Mouse (Mus musculus) mouse trophoblast stem cell (cell line): Measurements from ENCODE around the gene Atxn1.

Experiments used
- in situ Hi-C, 2 experiments: fragments of 300-500 bp; cut with MseI, MboI; formaldehyde crosslinking; loops; 2 replicates in 1 of 2; 3 replicates in 1 of 2; pipeline ENCODE4 v1.15.1; 2025

The Atxn1 gene

GRCm38 (mm10) chr13:45582294-45582693 lies 382.5 kb downstream of the Atxn1 start:
- in situ Hi-C loops, result no loop called here

GRCm38 (mm10) chr13:45579751-45580150 lies 385.1 kb downstream of the Atxn1 start:
- in situ Hi-C loops, result no loop called here

DNA sequence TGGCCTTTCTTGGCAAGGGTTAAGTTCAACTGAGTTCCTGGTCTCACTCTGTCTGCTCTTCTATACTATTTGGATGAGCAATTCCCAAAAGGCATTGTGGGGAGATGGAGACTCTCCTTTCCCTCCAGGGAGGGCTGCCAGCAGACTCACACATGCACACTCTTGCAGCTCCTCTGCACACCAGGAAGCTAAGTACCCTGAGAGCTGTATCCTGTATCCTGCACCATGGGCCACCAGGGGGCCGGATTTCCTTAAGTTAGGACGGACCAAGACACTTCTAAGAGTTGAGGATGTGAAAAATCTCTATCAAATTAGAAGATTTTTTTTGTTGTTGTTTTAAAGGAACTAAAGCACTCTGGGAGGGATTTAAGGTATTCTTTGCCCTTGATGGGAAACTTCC lies 387.0 kb downstream of the Atxn1 start:
- in situ Hi-C loops, result no loop called here

- in situ Hi-C loops, result no loop called here
Measured at GRCm38 (mm10) chr13:45577366-45577765, 387.4 kb downstream of the Atxn1 start.

DNA sequence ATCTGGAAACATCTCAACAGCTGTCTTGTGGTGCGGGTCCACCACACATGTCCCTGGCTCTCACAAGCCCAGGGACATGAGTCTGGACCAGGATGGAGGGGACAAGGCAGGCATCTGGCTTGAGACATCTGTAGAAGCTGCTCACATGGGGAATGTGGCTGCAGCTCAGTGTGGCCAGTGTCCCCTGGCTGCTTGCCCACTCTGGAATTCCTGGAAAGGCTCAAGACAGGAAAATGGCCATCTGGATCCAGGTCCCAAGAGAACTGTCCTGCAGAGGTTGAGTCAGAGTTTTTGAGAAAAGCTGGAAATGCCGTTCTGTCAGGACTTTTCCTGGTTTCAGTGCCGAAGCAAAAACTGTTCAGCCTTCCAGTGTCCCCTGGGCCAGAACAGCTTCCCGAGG lies 388.6 kb downstream of the Atxn1 start:
- in situ Hi-C loops, result no loop called here

DNA sequence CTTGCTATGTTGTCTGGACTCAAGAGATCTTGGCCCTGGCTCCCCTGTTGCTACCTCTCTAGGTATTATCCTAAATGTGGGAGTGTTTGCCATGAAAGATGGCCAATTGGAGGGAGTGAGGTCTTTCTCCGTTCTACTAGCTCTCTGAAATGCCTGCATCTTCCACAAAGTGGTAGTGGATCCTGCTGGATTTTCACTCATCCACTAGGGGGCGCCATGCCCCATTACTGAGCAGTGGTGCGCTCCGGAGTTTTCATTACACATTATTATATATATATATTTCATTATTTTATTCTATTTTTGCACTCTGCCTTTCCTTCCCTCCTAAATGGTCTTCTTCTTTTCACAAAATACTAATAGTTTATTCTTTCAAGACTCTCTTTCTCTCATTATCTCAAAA lies 392.0 kb downstream of the Atxn1 start:
- in situ Hi-C loops, result loop anchor here in 1 of 2 experiments (5.0 kb wide), 2 partner anchors 35 to 65 kb away; no protein-coding TSS in a partner anchor

DNA sequence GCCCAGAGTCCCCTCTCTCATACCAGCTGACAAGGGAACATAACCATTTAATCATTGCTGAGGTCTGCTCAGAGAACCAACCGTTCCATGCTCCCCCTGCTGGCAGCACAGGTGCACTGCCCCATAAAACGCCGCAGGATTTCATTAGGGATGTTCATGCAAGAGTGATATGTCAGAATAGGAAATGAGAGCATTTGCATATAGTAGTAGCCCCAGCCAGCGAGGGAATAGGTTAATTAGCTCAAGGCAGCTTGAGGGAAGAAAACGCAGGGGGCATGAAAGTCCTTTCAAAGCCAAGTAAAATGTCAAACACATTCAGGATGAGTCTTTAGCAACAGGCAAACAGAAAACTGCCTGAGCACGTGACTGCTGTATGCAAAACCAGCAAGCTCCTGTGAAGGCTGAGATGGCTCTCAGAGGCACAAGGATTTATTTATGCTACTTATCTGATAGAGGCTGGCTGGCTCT lies 393.0 kb downstream of the Atxn1 start:
- in situ Hi-C loops, result loop anchor here in 1 of 2 experiments (5.0 kb wide), 2 partner anchors 35 to 65 kb away; no protein-coding TSS in a partner anchor

- in situ Hi-C loops, result loop anchor here in 1 of 2 experiments (5.0 kb wide), 2 partner anchors 33 to 67 kb away; no protein-coding TSS in a partner anchor
Measured at GRCm38 (mm10) chr13:45569932-45570331, 394.9 kb downstream of the Atxn1 start.

DNA sequence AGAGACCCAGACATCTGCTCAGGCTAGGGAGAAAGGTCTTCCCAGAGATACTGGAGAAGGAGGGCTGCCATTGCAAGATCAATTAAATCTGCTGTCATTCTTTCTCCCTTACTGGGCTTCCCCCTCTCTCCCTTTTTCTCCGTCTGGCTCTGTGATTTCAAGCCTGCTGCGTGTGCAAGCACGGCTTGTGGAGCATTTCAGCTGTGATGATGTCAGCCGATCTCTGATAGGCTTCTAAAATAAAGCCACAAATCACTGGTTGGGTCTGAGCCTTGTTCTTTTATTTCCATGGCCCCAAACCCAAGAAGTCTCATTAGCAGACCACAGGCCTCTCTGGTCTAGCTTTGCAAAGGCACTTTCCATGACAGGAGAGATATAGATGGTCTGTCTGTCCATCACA lies 399.9 kb downstream of the Atxn1 start:
- in situ Hi-C loops, result no loop called here

GRCm38 (mm10) chr13:45562011-45562410 lies 402.8 kb downstream of the Atxn1 start:
- in situ Hi-C loops, result no loop called here

- in situ Hi-C loops, result no loop called here
Measured at GRCm38 (mm10) chr13:45560543-45560942, 404.3 kb downstream of the Atxn1 start.

GRCm38 (mm10) chr13:45559258-45559657 lies 405.6 kb downstream of the Atxn1 start:
- in situ Hi-C loops, result no loop called here

DNA sequence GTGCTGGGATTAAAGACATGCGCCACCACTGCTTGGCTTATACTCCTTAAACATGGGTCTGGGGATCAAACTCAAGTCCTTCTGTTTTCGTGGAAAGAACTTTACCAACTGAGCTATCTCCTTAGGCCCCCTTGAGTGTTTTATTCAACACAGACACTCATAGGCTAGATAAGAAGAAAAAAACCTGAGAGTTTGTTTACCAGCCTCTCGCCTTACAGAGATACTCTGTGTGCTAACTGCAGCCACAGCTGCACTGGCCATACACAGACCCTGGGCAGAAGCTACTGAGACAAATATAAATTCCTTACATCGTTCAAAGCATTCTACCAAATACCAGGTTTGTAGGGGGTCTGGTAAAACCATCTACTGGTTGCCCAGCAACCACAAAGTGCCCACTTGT lies 406.4 kb downstream of the Atxn1 start:
- in situ Hi-C loops, result no loop called here

DNA sequence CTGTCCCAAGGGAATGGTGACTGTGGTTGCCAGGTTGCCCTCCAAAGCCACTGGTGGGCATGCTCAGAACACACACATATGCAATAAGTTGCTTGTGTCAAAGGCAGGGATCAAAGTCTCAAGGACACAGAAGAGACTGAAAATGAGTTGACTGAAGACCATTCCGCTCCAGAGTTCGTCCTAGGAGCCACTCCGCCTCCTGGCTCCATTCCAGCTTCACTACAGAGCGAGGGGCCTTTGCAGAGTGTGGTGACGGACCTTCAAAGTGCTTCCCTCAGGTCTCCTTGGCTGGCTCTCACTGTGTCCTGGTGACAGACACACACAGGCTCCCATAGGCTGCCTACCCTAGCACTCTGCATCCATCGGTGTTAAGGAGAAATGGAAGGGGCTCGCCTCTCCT lies 411.1 kb downstream of the Atxn1 start:
- in situ Hi-C loops, result no loop called here

GRCm38 (mm10) chr13:45547549-45547948 lies 417.3 kb downstream of the Atxn1 start:
- in situ Hi-C loops, result no loop called here

GRCm38 (mm10) chr13:45546946-45547345 lies 417.9 kb downstream of the Atxn1 start:
- in situ Hi-C loops, result no loop called here

DNA sequence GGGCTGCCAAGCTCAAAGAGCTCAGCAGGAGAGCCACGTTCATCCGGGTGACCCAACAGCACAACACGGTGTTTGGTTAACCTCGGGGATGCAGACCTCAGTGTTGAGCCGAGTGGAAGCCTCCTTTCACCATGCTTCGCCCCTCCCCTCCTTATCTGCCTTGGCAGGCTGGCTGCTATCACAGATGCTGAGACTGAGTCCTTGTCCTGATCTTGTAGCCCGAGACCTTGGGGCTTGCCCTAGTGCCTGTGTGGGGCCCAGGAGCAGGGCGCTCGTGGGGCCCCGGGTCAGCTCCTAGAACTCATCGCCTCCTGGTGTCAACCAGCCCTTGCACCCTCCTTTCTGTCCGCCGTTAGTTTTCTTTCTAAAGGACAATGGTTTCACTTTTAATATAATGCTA lies 418.8 kb downstream of the Atxn1 start:
- in situ Hi-C loops, result no loop called here

DNA sequence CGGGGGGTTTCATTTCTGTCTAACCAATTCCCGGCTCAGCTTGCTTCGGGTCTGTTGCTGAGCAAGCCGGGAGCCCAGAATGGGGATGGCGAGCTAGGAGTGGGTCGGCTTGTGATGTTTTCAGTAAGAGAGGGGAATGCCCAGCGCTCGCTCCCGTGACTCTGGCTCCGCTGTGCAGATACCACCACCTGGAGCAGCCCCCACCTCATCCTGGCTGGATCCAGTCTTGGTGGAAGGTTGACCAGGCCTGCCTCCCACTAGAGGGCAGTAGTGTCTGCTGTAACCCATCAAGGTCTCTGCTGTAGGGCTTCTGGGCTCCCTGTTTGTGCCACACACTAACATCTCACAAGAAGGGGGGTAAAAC lies 425.6 kb downstream of the Atxn1 start:
- in situ Hi-C loops, result loop anchor here in 1 of 2 experiments (5.0 kb wide), 1 partner anchor 33 kb away; no protein-coding TSS in a partner anchor

DNA sequence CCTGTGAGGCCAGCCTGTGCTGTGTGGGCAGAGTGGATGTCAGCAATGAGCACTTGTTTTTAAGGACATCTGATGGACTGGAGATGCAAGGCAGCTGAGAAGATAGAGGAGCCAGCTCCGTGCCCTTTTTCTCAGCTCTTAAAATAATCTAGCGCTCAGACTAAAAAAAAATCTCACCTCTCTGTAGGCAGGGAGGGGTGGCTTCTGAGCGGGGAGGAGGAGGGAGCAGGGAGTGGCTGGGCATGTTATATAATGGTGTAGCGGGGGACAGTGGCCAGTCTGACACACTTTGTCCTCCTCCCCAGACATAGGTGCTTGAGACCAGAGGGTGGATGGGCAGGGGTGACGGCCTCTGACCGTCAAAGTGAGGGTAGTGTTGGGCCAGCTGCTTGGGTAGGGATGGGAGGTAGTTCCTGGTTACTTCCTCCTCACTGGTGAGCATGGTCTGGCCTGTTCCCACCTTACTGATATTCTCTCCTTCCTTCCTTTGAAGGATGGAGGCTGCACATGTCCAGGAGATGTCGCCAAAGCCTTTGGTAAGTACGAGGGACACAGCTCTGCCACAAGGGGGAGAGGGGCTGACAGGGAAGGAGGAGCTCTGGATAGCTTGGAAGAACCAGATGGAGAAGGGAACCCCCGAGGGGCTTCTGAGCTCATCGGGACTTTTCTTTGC lies 426.1 kb downstream of the Atxn1 start:
- in situ Hi-C loops, result loop anchor here in 1 of 2 experiments (5.0 kb wide), 1 partner anchor 34 kb away; no protein-coding TSS in a partner anchor

DNA sequence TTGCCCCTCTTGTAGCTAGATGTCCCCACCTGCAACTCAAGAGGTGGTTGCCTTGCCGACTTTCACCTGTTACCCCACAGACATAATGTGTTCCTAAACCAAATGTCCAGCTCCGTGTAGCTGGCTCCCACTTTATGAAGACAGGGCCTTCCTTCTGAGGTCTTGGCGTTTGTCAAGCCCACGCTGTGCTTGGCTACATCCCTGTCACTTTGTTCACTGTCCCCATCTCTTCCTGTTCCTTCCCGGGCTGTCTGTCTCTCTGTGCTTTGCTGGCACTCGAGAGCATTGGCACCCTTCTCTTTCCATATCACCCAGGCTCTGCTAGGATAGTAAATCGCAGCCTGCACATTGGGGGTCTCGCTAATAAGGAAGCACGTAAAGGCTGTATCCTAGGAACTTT lies 426.7 kb downstream of the Atxn1 start:
- in situ Hi-C loops, result loop anchor here in 1 of 2 experiments (5.0 kb wide), 1 partner anchor 34 kb away; no protein-coding TSS in a partner anchor

GRCm38 (mm10) chr13:45537110-45537509 lies 427.7 kb downstream of the Atxn1 start:
- in situ Hi-C loops, result loop anchor here in 1 of 2 experiments (5.0 kb wide), 1 partner anchor 35 kb away; no protein-coding TSS in a partner anchor

- in situ Hi-C loops, result loop anchor here in 1 of 2 experiments (5.0 kb wide), 1 partner anchor 36 kb away; no protein-coding TSS in a partner anchor
Measured at GRCm38 (mm10) chr13:45535731-45536453, 428.9 kb downstream of the Atxn1 start.

- in situ Hi-C loops, result no loop called here
Measured at GRCm38 (mm10) chr13:45530754-45531153, 434.1 kb downstream of the Atxn1 start.
